Mouse (Mus musculus) spleen, adult 2 months (tissue): ENCODE results near the gene Adamtsl3.

ENCODE experiments used
- CTCF ChIP-seq: fragments of 200-500 bp; IDR thresholded peaks from 2 replicates; pipeline ENCODE4 v1.5.1; 2011; ENCODE audit warnings: mild to moderate bottlenecking, inconsistent platforms; ENCODE audit not compliant: insufficient read depth, insufficient read length, insufficient replicate concordance; ENCODE audit errors: extremely low read depth
- POLR2A ChIP-seq: fragments of 200-500 bp; IDR thresholded peaks from 2 replicates; pipeline ENCODE4 v1.6.1; 2011; ENCODE audit warnings: low read depth, low read length, inconsistent platforms

DNA sequence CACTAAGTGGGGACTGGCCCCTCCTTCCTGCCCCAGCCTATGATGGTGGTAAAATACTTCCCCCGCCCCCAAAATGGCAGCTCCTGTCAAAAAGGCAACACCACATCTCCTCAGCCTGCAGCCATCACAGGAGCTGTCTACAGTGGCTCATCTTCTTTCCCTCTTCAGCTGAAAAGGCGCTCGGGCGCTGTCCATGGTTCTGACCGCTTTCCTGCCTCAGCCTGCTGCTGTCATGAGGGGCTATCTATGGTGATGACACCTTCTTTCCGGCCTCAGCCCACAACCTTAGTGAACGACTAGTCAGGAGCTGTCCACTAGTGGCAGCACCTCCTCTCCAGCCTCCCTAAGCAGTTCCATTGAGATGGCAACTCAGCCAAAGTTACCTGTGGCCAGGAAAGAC is 289.8 kb downstream of the Adamtsl3 start:
- no peak for TF ChIP-seq POLR2A
- TF ChIP-seq CTCF = no peak
